Mouse (Mus musculus) MEL (cell line): ENCODE data around the gene Ephb2.

Experiments used
- CTCF ChIP-seq, 3 experiments: IDR thresholded peaks in 2 of 3; conservative IDR thresholded peaks in 1 of 3; 2 replicates each; pipeline ENCODE4 v1.5.1; 2011 to 2012; ENCODE audit warnings: low read length in 3 of 3, low read depth in 2 of 3, mild to moderate bottlenecking in 2 of 3, improper control_type of control experiment in 1 of 3, inconsistent platforms in 1 of 3, mixed read lengths in 1 of 3, moderate library complexity in 1 of 3; ENCODE audit not compliant: control insufficient read depth in 1 of 3, insufficient read depth in 1 of 3, poor library complexity in 1 of 3, severe bottlenecking in 1 of 3
- KAT2A ChIP-seq: conservative IDR thresholded peaks from 2 replicates; pipeline ENCODE4 v1.6.1; 2012; ENCODE audit warnings: low read depth, low read length, improper control_type of control experiment, inconsistent platforms
- MAFK ChIP-seq: IDR thresholded peaks from 2 replicates; pipeline ENCODE4 v1.6.1; 2011; ENCODE audit warnings: low read depth, mild to moderate bottlenecking, low read length, improper control_type of control experiment, borderline replicate concordance
- MAX ChIP-seq: IDR thresholded peaks from 2 replicates; pipeline ENCODE4 v1.6.1; 2011; ENCODE audit warnings: low read length, improper control_type of control experiment
- POLR2A ChIP-seq, 2 experiments: IDR thresholded peaks; 2 replicates each; pipeline ENCODE4 v1.6.1; 2011 to 2012; ENCODE audit warnings: low read length in 2 of 2, mild to moderate bottlenecking in 2 of 2, control low read depth in 1 of 2, improper control_type of control experiment in 1 of 2, low read depth in 1 of 2, moderate library complexity in 1 of 2; ENCODE audit not compliant: control insufficient read depth in 1 of 2, insufficient read depth in 1 of 2, poor library complexity in 1 of 2
- RCOR1 ChIP-seq: IDR thresholded peaks from 2 replicates; pipeline ENCODE4 v1.6.1; 2012; ENCODE audit warnings: low read depth, mild to moderate bottlenecking, inconsistent platforms, low read length, improper control_type of control experiment

DNA sequence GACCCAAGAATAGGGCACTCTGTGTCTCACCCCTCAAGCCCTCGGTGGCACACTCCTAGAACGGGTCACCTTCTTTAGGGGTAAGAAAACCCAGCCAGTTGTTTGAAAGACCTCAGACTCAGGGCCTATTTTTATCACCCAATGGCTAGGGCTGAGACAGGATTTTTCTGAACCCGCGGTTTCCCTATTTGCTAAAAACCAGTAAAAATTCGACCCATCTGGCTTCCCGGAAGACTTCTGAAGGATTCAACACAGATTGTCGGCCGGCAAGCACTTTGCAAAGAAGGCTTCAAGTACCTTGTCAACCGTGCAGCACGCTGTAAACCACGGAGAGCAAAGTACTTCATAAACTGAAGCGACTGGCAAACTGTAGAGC lies 1.4 kb downstream of the Ephb2 start:
- TF ChIP-seq MAX (no peak), CTCF (IDR thresholded peaks at IDR 0.05 in 2 of 3, conservative IDR thresholded peaks at IDR 0.05 in 1 of 3; ENCODE audit: control insufficient read depth in 1 of 3, insufficient read depth in 1 of 3, low read depth in 2 of 3, low read length in 3 of 3, poor library complexity in 1 of 3, severe bottlenecking in 1 of 3) (no peak), KAT2A (no peak), POLR2A (IDR thresholded peaks at IDR 0.05; ENCODE audit: control insufficient read depth in 1 of 2, insufficient read depth in 1 of 2, low read depth in 1 of 2, low read length in 2 of 2, poor library complexity in 1 of 2) (no peak), MAFK (no peak), RCOR1 (no peak)
